Mouse (Mus musculus) limb, embryonic 10.5 days (tissue): ENCODE results near the gene 4931429L15Rik. TPM values are rescaled to one million over a fixed set of nuclear protein-coding genes. Genes with fewer than 3 reads are reported as not detected.
"Not testable (repeated sequence)": the region's sequence is repeated elsewhere in the genome, so short reads cannot be mapped to it uniquely, and the experiment has no call there.

Source experiments
- DNase-seq: peaks from one replicate; pipeline ENCODE4 v3.0.0-alpha.2; 2017; ENCODE audit warnings: low spot score
- H3K27ac ChIP-seq: fragments of 300-500 bp; sonication (generic); 2 replicates; pipeline ENCODE4 v1.5.1; 2016; ENCODE audit warnings: mild to moderate bottlenecking
- H3K27me3 ChIP-seq: fragments of 300-500 bp; sonication (generic); 2 replicates; pipeline ENCODE4 v1.6.1; 2016; ENCODE audit warnings: low read depth, mild to moderate bottlenecking; ENCODE audit not compliant: poor library complexity, severe bottlenecking
- H3K36me3 ChIP-seq: fragments of 300-500 bp; sonication (generic); 2 replicates; pipeline ENCODE4 v1.6.1; 2016; ENCODE audit warnings: mild to moderate bottlenecking, moderate library complexity
- H3K4me1 ChIP-seq: fragments of 300-500 bp; sonication (generic); 2 replicates; pipeline ENCODE4 v1.6.1; 2016
- H3K4me3 ChIP-seq: fragments of 300-500 bp; sonication (generic); 2 replicates; pipeline ENCODE4 v1.5.1; 2016; ENCODE audit warnings: mild to moderate bottlenecking, moderate library complexity
- H3K9me3 ChIP-seq: fragments of 300-500 bp; sonication (generic); replicated peaks from 2 replicates; pipeline ENCODE4 v1.6.1; 2016; ENCODE audit warnings: mild to moderate bottlenecking
- WGBS: fragments of 180-500 bp; shearing (Covaris S2); methylation state at CpG from one replicate; pipeline ENCODE4 v1.1.7; 2016; 5-methylcytosine and 5-hydroxymethylcytosine counted together
- polyA plus RNA-seq: library from polyadenylated mRNA; unstranded; fragments of >200 nt; fragmentation: Nextera tagmentation; extraction: Ambion mirVana; gene quantifications from 2 replicates; pipeline ENCODE4 v1.2.1, GENCODE M21; 2016

The 4931429L15Rik gene
- polyA plus RNA-seq, 1 experiment from 2014 or later = not detected

- not testable (repeated sequence) for DNase-seq, H3K9me3 ChIP-seq, H3K27ac ChIP-seq, H3K4me3 ChIP-seq, H3K36me3 ChIP-seq
- Histone ChIP-seq H3K4me1 (peaks cover 32% of the 10 kb centered on the region), H3K27me3 (peaks cover 54% of the 10 kb centered on the region)
- WGBS = 76% methylated on average over 13 of the region's 14 CpGs
These were observed 16.5 kb upstream of the 4931429L15Rik start for GRCm38 (mm10) chr9:46336294-46336693.

GRCm38 (mm10) chr9:46335461-46335995 is 15.7 kb upstream of the 4931429L15Rik start:
- no peak overlapping the region for H3K4me3 ChIP-seq
- H3K27me3 ChIP-seq = peaks cover 60% of the 10 kb centered on the region
- H3K9me3 ChIP-seq = no peaks in the 10 kb centered on the region
- H3K36me3 ChIP-seq = no peaks in the 10 kb centered on the region
- H3K27ac ChIP-seq = no peak overlapping the region
- no peak for DNase-seq
- peaks cover 35% of the 10 kb centered on the region for H3K4me1 ChIP-seq
- 78% methylated on average over 10 of the region's 10 CpGs for WGBS

GRCm38 (mm10) chr9:46334471-46335025 is 14.8 kb upstream of the 4931429L15Rik start:
- H3K9me3 ChIP-seq = no peaks in the 10 kb centered on the region
- H3K27me3 ChIP-seq = peaks cover 59% of the 10 kb centered on the region
- no peak overlapping the region for H3K4me3 ChIP-seq
- H3K27ac ChIP-seq = 0 out of 2 replicates have a peak overlapping the region, but pooled peaks have one; percentile 7
- no peaks in the 10 kb centered on the region for H3K36me3 ChIP-seq
- peaks cover 45% of the 10 kb centered on the region for H3K4me1 ChIP-seq
- WGBS = 26% methylated on average over 26 of the region's 26 CpGs
- DNase-seq = no peak

GRCm38 (mm10) chr9:46331301-46331700 is 11.5 kb upstream of the 4931429L15Rik start:
- no peak for DNase-seq
- Histone ChIP-seq H3K27me3 (peaks cover 53% of the 10 kb centered on the region), H3K9me3 (no peaks in the 10 kb centered on the region), H3K4me1 (peaks cover 38% of the 10 kb centered on the region), H3K36me3 (no peaks in the 10 kb centered on the region), H3K4me3 (no peak overlapping the region), H3K27ac (no peak overlapping the region)
- WGBS = 100% methylated on average over 1 of the region's 1 CpGs

- no peaks in the 10 kb centered on the region for H3K36me3 ChIP-seq
- WGBS = 46% methylated on average over 6 of the region's 6 CpGs
- H3K4me1 ChIP-seq = peaks cover 38% of the 10 kb centered on the region
- no peaks in the 10 kb centered on the region for H3K9me3 ChIP-seq
- peaks cover 45% of the 10 kb centered on the region for H3K27me3 ChIP-seq
- H3K27ac ChIP-seq = peak overlapping the region; percentile 17; the same call in 1 of the 2 replicates
- no peak overlapping the region for H3K4me3 ChIP-seq
- peak; percentile 41 for DNase-seq
These were observed 10.8 kb upstream of the 4931429L15Rik start for GRCm38 (mm10) chr9:46330586-46330895.

GRCm38 (mm10) chr9:46329801-46330585 is 10.2 kb upstream of the 4931429L15Rik start:
- DNase-seq = peak; percentile 50
- Histone ChIP-seq H3K27ac (peak overlapping the region; percentile 94), H3K4me3 (0 out of 2 replicates have a peak overlapping the region, but pooled peaks have one; percentile 50), H3K9me3 (no peaks in the 10 kb centered on the region), H3K27me3 (peaks cover 40% of the 10 kb centered on the region), H3K4me1 (peaks cover 43% of the 10 kb centered on the region), H3K36me3 (no peaks in the 10 kb centered on the region)
- 12% methylated on average over 24 of the region's 24 CpGs for WGBS

- WGBS = 2% methylated on average over 19 of the region's 19 CpGs
- Histone ChIP-seq H3K9me3 (no peaks in the 10 kb centered on the region), H3K36me3 (no peaks in the 10 kb centered on the region), H3K27ac (peak overlapping the region; percentile 94), H3K4me1 (peaks cover 35% of the 10 kb centered on the region), H3K27me3 (peaks cover 32% of the 10 kb centered on the region), H3K4me3 (peak overlapping the region; percentile 50)
- peak; percentile 75 for DNase-seq
These were observed 9.5 kb upstream of the 4931429L15Rik start for GRCm38 (mm10) chr9:46329250-46329648.

- no peaks in the 10 kb centered on the region for H3K36me3 ChIP-seq
- DNase-seq = peak; percentile 82
- H3K9me3 ChIP-seq = no peaks in the 10 kb centered on the region
- peaks cover 27% of the 10 kb centered on the region for H3K27me3 ChIP-seq
- peak overlapping the region; percentile 94 for H3K27ac ChIP-seq
- 3% methylated on average over 30 of the region's 30 CpGs for WGBS
- peaks cover 33% of the 10 kb centered on the region for H3K4me1 ChIP-seq
- H3K4me3 ChIP-seq = peak overlapping the region; percentile 50
These were observed 8.9 kb upstream of the 4931429L15Rik start for GRCm38 (mm10) chr9:46328572-46329249.

- H3K9me3 ChIP-seq = no peaks in the 10 kb centered on the region
- no peaks in the 10 kb centered on the region for H3K36me3 ChIP-seq
- H3K27ac ChIP-seq = peak overlapping the region; percentile 94
- H3K27me3 ChIP-seq = peaks cover 22% of the 10 kb centered on the region
- 53% methylated on average over 25 of the region's 25 CpGs for WGBS
- H3K4me1 ChIP-seq = peaks cover 33% of the 10 kb centered on the region
- DNase-seq = peak; percentile 57
- peak overlapping the region; percentile 50 for H3K4me3 ChIP-seq
These were observed 8.2 kb upstream of the 4931429L15Rik start for GRCm38 (mm10) chr9:46327706-46328571.

GRCm38 (mm10) chr9:46326694-46327405 is 7.1 kb upstream of the 4931429L15Rik start:
- Histone ChIP-seq H3K4me1 (peaks cover 33% of the 10 kb centered on the region), H3K27ac (no peak overlapping the region), H3K36me3 (no peaks in the 10 kb centered on the region), H3K9me3 (no peaks in the 10 kb centered on the region), H3K4me3 (no peak overlapping the region), H3K27me3 (peaks cover 15% of the 10 kb centered on the region; the same call in 1 of the 2 replicates)
- no peak for DNase-seq
- WGBS = 93% methylated on average over 11 of the region's 11 CpGs

- DNase-seq = no peak
- 88% methylated on average over 2 of the region's 2 CpGs for WGBS
- Histone ChIP-seq H3K36me3 (no peaks in the 10 kb centered on the region), H3K4me1 (peaks cover 22% of the 10 kb centered on the region), H3K27me3 (0 out of 2 replicates have a peak, but pooled peaks cover 2% of the 10 kb centered on the region), H3K9me3 (0 out of 2 replicates have a peak, but pooled peaks cover 1% of the 10 kb centered on the region), H3K4me3 (no peak overlapping the region), H3K27ac (no peak overlapping the region)
These were observed 675 bp upstream of the 4931429L15Rik start for GRCm38 (mm10) chr9:46320461-46320860.
